Mouse (Mus musculus) heart, embryonic 16.5 days (tissue): Measurements from ENCODE around the gene Bid. TPM values are rescaled to one million over a fixed set of nuclear protein-coding genes. Genes with fewer than 3 reads are reported as not detected.
A peak's percentile ranks its signal among the peaks of the same experiment; 100 is the strongest.

Source experiments
- ATAC-seq: fragments of 200-750 bp; cut with Nextera tagmentation; replicated peaks from 2 replicates; pipeline ENCODE4 v1.8.0; 2017; ENCODE audit warnings: moderate number of reproducible peaks; ENCODE audit not compliant: insufficient read depth, low FRiP score; ENCODE audit errors: extremely low read depth
- H3K27ac ChIP-seq: fragments of 300-500 bp; sonication (generic); 2 replicates; pipeline ENCODE4 v1.5.1; 2014; ENCODE audit warnings: mild to moderate bottlenecking, low read length, control low read depth, moderate library complexity
- H3K27me3 ChIP-seq: fragments of 300-500 bp; sonication (generic); 2 replicates; pipeline ENCODE4 v1.6.1; 2014; ENCODE audit warnings: low read length, mixed read lengths; ENCODE audit not compliant: control insufficient read depth, insufficient read depth
- H3K36me3 ChIP-seq: fragments of 300-500 bp; sonication (generic); 2 replicates; pipeline ENCODE4 v1.6.1; 2014; ENCODE audit not compliant: control insufficient read depth, insufficient read depth
- H3K4me1 ChIP-seq: fragments of 300-500 bp; sonication (generic); 2 replicates; pipeline ENCODE4 v1.6.1; 2014; ENCODE audit warnings: low read length, mixed read lengths; ENCODE audit not compliant: control insufficient read depth, insufficient read depth
- H3K4me2 ChIP-seq: fragments of 300-500 bp; sonication (generic); 2 replicates; pipeline ENCODE4 v1.6.1; 2014; ENCODE audit warnings: low read depth, mild to moderate bottlenecking, control low read depth, low read length
- H3K4me3 ChIP-seq: fragments of 300-500 bp; sonication (generic); 2 replicates; pipeline ENCODE4 v1.5.1; 2014; ENCODE audit warnings: mild to moderate bottlenecking, control low read depth, low read length
- H3K9ac ChIP-seq: fragments of 300-500 bp; sonication (generic); 2 replicates; pipeline ENCODE4 v1.6.1; 2014; ENCODE audit warnings: low read length, control low read depth
- H3K9me3 ChIP-seq: fragments of 300-500 bp; sonication (generic); replicated peaks from 2 replicates; pipeline ENCODE4 v1.6.1; 2016; ENCODE audit warnings: low read length; ENCODE audit not compliant: control insufficient read depth
- WGBS: fragments of 180-500 bp; shearing (Covaris S2); extraction: QIAGEN DNeasy Blood & Tissue Kit; methylation state at CpG from one replicate; pipeline ENCODE4 v1.1.7; 2014; 5-methylcytosine and 5-hydroxymethylcytosine counted together
- polyA plus RNA-seq: library from polyadenylated mRNA; unstranded; fragments of >200 nt; fragmentation: Nextera tagmentation; extraction: Ambion mirVana; gene quantifications from 2 replicates; pipeline ENCODE4 v1.2.1, GENCODE M21; 2015

Gene Bid
- polyA plus RNA-seq, 1 experiment from 2014 or later = 18.3 TPM

- Histone ChIP-seq H3K4me3 (no peak overlapping the region), H3K36me3 (peaks cover 7% of the 10 kb centered on the region), H3K9me3 (no peaks in the 10 kb centered on the region), H3K9ac (no peak overlapping the region), H3K27me3 (no peaks in the 10 kb centered on the region), H3K27ac (no peak overlapping the region), H3K4me2 (no peak overlapping the region), H3K4me1 (no peaks in the 10 kb centered on the region)
- ATAC-seq = no peak
- WGBS = 85% methylated on average over 3 of the region's 3 CpGs
Observed at GRCm38 (mm10) chr6:120939783-120940182, 23.1 kb upstream of the Bid start.

GRCm38 (mm10) chr6:120938763-120939450 is 22.3 kb upstream of the Bid start:
- Histone ChIP-seq H3K4me1 (no peaks in the 10 kb centered on the region), H3K9me3 (no peaks in the 10 kb centered on the region), H3K36me3 (peaks cover 15% of the 10 kb centered on the region), H3K9ac (no peak overlapping the region), H3K27ac (no peak overlapping the region), H3K4me2 (no peak overlapping the region), H3K27me3 (no peaks in the 10 kb centered on the region), H3K4me3 (no peak overlapping the region)
- no peak for ATAC-seq
- 85% methylated on average over 12 of the region's 12 CpGs for WGBS

GRCm38 (mm10) chr6:120937999-120938608 is 21.5 kb upstream of the Bid start:
- no peak for ATAC-seq
- H3K4me3 ChIP-seq = no peak overlapping the region
- 82% methylated on average over 11 of the region's 11 CpGs for WGBS
- H3K9ac ChIP-seq = no peak overlapping the region
- H3K27me3 ChIP-seq = no peaks in the 10 kb centered on the region
- H3K36me3 ChIP-seq = peaks cover 16% of the 10 kb centered on the region
- no peaks in the 10 kb centered on the region for H3K9me3 ChIP-seq
- H3K4me1 ChIP-seq = no peaks in the 10 kb centered on the region
- H3K27ac ChIP-seq = no peak overlapping the region
- H3K4me2 ChIP-seq = no peak overlapping the region

GRCm38 (mm10) chr6:120937104-120937617 is 20.5 kb upstream of the Bid start:
- no peaks in the 10 kb centered on the region for H3K9me3 ChIP-seq
- no peak overlapping the region for H3K4me2 ChIP-seq
- 84% methylated on average over 16 of the region's 16 CpGs for WGBS

GRCm38 (mm10) chr6:120934176-120934575 is 17.5 kb upstream of the Bid start:
- Histone ChIP-seq H3K27me3 (no peaks in the 10 kb centered on the region), H3K36me3 (peaks cover 20% of the 10 kb centered on the region), H3K27ac (no peak overlapping the region), H3K4me1 (peaks cover 10% of the 10 kb centered on the region), H3K4me3 (no peak overlapping the region), H3K9me3 (no peaks in the 10 kb centered on the region), H3K4me2 (no peak overlapping the region; the same call in 1 of the 2 replicates), H3K9ac (no peak overlapping the region)
- 72% methylated on average over 4 of the region's 4 CpGs for WGBS
- peak; percentile 28; the same call in 1 of the 2 replicates for ATAC-seq

More at GRCm38 (mm10) chr6:120937104-120937617, 20.5 kb upstream of the Bid start:
- Histone ChIP-seq H3K9ac (no peak overlapping the region), H3K27me3 (no peaks in the 10 kb centered on the region), H3K4me1 (peaks cover 9% of the 10 kb centered on the region), H3K36me3 (peaks cover 24% of the 10 kb centered on the region), H3K4me3 (no peak overlapping the region), H3K27ac (no peak overlapping the region)
- no peak for ATAC-seq

- no peak for ATAC-seq
- no peak overlapping the region; the same call in 1 of the 2 replicates for H3K9ac ChIP-seq
- WGBS = 88% methylated on average over 7 of the region's 7 CpGs
- H3K4me3 ChIP-seq = no peak overlapping the region
- peaks cover 10% of the 10 kb centered on the region for H3K4me1 ChIP-seq
- H3K9me3 ChIP-seq = no peaks in the 10 kb centered on the region
- no peak overlapping the region; the same call in 1 of the 2 replicates for H3K4me2 ChIP-seq
- peaks cover 20% of the 10 kb centered on the region for H3K36me3 ChIP-seq
- H3K27ac ChIP-seq = no peak overlapping the region
- H3K27me3 ChIP-seq = no peaks in the 10 kb centered on the region
Observed at GRCm38 (mm10) chr6:120933670-120934069, 17.0 kb upstream of the Bid start.

GRCm38 (mm10) chr6:120932597-120932996 is 15.9 kb upstream of the Bid start:
- 43% methylated on average over 12 of the region's 12 CpGs for WGBS
- ATAC-seq = no peak
- H3K4me2 ChIP-seq = peak overlapping the region; percentile 18; the same call in 1 of the 2 replicates
- H3K27me3 ChIP-seq = no peaks in the 10 kb centered on the region
- H3K27ac ChIP-seq = peak overlapping the region; percentile 20
- no peak overlapping the region for H3K9ac ChIP-seq
- no peak overlapping the region for H3K4me3 ChIP-seq
- H3K9me3 ChIP-seq = no peaks in the 10 kb centered on the region
- peaks cover 20% of the 10 kb centered on the region for H3K36me3 ChIP-seq
- H3K4me1 ChIP-seq = peaks cover 15% of the 10 kb centered on the region

GRCm38 (mm10) chr6:120930450-120931306 is 14.0 kb upstream of the Bid start:
- H3K27me3 ChIP-seq = no peaks in the 10 kb centered on the region
- H3K4me2 ChIP-seq = no peak overlapping the region
- peak; percentile 42 for ATAC-seq
- WGBS = 80% methylated on average over 6 of the region's 6 CpGs
- H3K4me1 ChIP-seq = peaks cover 15% of the 10 kb centered on the region
- H3K36me3 ChIP-seq = peaks cover 20% of the 10 kb centered on the region
- H3K9me3 ChIP-seq = no peaks in the 10 kb centered on the region
- no peak overlapping the region for H3K4me3 ChIP-seq
- no peak overlapping the region for H3K9ac ChIP-seq
- H3K27ac ChIP-seq = peak overlapping the region; percentile 61; the same call in 1 of the 2 replicates
